Mouse (Mus musculus) heart, adult 18-20 months (tissue): ENCODE results near the gene Tubd1. TPM values are rescaled to one million over a fixed set of nuclear protein-coding genes. Genes with fewer than 3 reads are reported as not detected.

Source experiments
- DNase-seq, 2 experiments: peaks; one replicate each; pipeline ENCODE4 v3.0.0; 2021 to 2022; ENCODE audit warnings: mixed read lengths in 1 of 2
- microRNA-seq, 2 experiments: library from miRNA; unstranded; fragments of <30 nt; microRNA quantifications; one replicate each; pipeline ENCODE4 v1.2.0; 2022
- total RNA-seq, 2 experiments: library from RNA; stranded (reverse); gene quantifications; 2 replicates each; pipeline ENCODE4 v1.2.3; 2021

The Tubd1 gene
- total RNA-seq, 2 experiments from 2014 or later, result 5.3 TPM

GRCm38 (mm10) chr11:86598572-86598971 lies 53.8 kb downstream of the Tubd1 start:
- no peak for DNase-seq

GRCm38 (mm10) chr11:86599378-86600208 lies 54.8 kb downstream of the Tubd1 start:
- DNase-seq, result no peak

- DNase-seq, result no peak
Measured at GRCm38 (mm10) chr11:86600209-86600557, 55.4 kb downstream of the Tubd1 start.

GRCm38 (mm10) chr11:86602116-86602515 lies 57.3 kb downstream of the Tubd1 start:
- DNase-seq, result no peak

GRCm38 (mm10) chr11:86603719-86604118 lies 58.9 kb downstream of the Tubd1 start:
- peak in 1 of 2 experiments; percentile 31 for DNase-seq

GRCm38 (mm10) chr11:86604289-86604688 lies 59.5 kb downstream of the Tubd1 start:
- no peak for DNase-seq

- no peak for DNase-seq
Measured at GRCm38 (mm10) chr11:86604732-86605520, 60.1 kb downstream of the Tubd1 start.

GRCm38 (mm10) chr11:86606621-86607339 lies 62.0 kb downstream of the Tubd1 start:
- no peak for DNase-seq

- no peak for DNase-seq
Measured at GRCm38 (mm10) chr11:86607808-86608350, 63.1 kb downstream of the Tubd1 start.

- no peak for DNase-seq
Measured at GRCm38 (mm10) chr11:86610239-86610638, 65.4 kb downstream of the Tubd1 start.

GRCm38 (mm10) chr11:86611991-86612390 lies 67.2 kb downstream of the Tubd1 start:
- DNase-seq, result no peak

GRCm38 (mm10) chr11:86614056-86614530 lies 69.3 kb downstream of the Tubd1 start:
- peak; percentile 61 to 65 for DNase-seq

- DNase-seq, result no peak
Measured at GRCm38 (mm10) chr11:86614607-86615006, 69.8 kb downstream of the Tubd1 start.

Small RNA genes within 50 kb of the gene (microRNA-seq; reads per million reads assigned to microRNA genes)
- gene Mir21a, result 5,238 to 21,677 reads per million in 2 experiments

Other genes starting within 250 kb of the Tubd1 start
- 10 to 100 TPM; 32.9 to 36.2 TPM for gene Med13, start 187.4 kb upstream of the Tubd1 start, total RNA-seq
- gene Rnft1, start 60.3 kb upstream of the Tubd1 start, total RNA-seq, result 10 to 100 TPM; 25.3 to 30.5 TPM
- gene Rps6kb1, start 186 bp upstream of the Tubd1 start, total RNA-seq, result 10 to 100 TPM; 20.0 to 22.1 TPM
- 10 to 100 TPM; 63.1 to 72.5 TPM for gene Vmp1, start 138.8 kb downstream of the Tubd1 start, total RNA-seq
- 1 to 10 TPM; 6.8 to 7.0 TPM for gene Ptrh2, start 139.0 kb downstream of the Tubd1 start, total RNA-seq
- 100 to 1,000 TPM; 138 to 157 TPM for gene Cltc, start 212.6 kb downstream of the Tubd1 start, total RNA-seq